Mouse (Mus musculus) thymus, postnatal 0 days (tissue): Measurements from ENCODE around the gene Nhlh2. TPM values are rescaled to one million over a fixed set of nuclear protein-coding genes. Genes with fewer than 3 reads are reported as not detected.

Experiments
- DNase-seq: peaks from one replicate; pipeline ENCODE4 v3.0.0-alpha.2; 2015; ENCODE audit warnings: low spot score
- polyA plus RNA-seq: library from polyadenylated mRNA; unstranded; fragments of >200 nt; fragmentation: Nextera tagmentation; extraction: Ambion mirVana; gene quantifications from 2 replicates; pipeline ENCODE4 v1.2.1, GENCODE M21; 2015

Nhlh2 gene
- polyA plus RNA-seq, 1 experiment from 2014 or later = not detected

DNA sequence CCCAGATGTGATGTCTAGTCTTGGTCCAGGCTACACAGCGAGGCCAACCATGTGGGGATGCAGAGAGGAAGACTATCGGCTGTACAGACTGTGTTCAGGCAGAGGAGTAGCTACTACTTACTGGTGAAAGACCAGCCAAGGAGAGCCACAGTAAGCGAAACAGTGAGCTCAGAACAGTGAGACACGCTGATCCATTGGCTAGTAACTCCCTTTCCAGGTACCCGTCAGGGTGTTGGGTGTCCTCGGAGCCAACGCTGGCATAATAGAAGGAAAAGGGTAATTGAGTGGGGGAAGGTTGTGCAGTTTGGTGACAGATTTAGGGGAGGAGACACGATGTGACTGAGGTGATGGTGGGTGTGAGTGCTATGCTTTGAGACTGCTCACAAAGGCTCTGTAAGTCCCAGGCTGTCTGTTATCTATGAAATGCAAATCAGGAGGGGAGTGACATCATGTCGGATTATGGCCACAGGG, 15.1 kb downstream of the Nhlh2 start:
- DNase-seq = no peak

DNA sequence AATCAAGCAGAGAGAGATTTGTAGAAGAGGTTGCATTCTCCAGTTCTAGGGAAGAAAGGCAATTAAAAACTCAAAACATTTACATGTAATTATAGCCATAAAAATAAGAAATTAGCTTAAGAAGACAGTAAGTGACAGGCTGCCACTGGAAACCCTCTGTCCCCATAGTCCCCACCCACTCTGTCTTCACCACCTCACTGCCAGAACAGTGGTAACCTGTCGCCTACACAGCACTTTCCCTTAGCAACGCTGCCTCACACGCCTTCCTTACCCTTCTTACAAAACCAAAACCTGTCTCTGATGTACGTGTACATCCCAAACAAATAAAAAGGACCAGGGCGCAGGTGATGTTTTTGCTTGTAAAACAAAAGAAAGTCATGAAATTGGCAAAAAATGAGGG, 15.8 kb downstream of the Nhlh2 start:
- DNase-seq = no peak

DNA sequence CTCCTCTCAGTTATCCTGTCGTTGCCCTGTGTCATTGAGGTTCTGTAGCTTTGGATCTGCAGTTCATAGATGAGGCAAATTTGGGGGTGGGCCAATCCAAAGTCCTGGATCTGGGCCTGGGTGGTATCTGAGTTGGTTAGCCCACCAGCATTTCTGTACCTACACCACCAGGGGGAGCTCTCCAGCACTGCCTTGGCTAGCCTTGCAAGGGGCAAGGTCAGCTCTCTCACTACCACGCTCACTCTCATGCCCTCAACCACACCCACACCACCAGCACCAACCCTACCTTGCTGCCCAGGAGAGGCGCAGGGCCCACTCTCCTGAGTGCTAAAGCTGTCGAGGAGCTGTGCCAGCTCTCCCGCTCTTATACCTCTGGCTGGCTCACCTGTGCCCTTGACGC, 18.0 kb downstream of the Nhlh2 start:
- peak; percentile 23 for DNase-seq

GRCm38 (mm10) chr3:102037806-102038205, 27.9 kb downstream of the Nhlh2 start:
- DNase-seq = no peak

GRCm38 (mm10) chr3:102038608-102039007, 28.7 kb downstream of the Nhlh2 start:
- DNase-seq = no peak

- no peak for DNase-seq
These were observed 31.8 kb downstream of the Nhlh2 start for GRCm38 (mm10) chr3:102041632-102042031.

DNA sequence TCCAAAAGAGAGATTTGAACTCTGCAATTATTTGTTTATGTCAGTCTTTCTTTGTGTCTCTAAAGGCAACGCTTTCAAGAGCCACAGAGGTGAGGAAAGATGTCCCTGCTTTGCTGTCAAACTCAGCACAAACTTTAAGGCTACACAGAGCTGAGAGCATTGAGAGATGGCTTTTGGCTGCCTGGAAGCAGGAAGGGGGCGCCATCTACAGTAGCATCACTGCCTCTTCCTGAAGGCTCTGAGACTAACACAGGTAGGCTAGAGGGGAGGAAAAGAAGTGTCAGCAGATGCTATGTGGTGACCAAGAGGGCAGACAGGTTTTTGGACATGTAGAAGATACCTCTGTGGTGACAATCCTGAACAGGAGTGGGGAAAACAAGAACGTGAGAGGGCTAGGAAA, 35.2 kb downstream of the Nhlh2 start:
- DNase-seq = no peak

- no peak for DNase-seq
These were observed 37.7 kb downstream of the Nhlh2 start for GRCm38 (mm10) chr3:102047532-102047931.

- DNase-seq = no peak
These were observed 39.6 kb downstream of the Nhlh2 start for GRCm38 (mm10) chr3:102049207-102050104.

DNA sequence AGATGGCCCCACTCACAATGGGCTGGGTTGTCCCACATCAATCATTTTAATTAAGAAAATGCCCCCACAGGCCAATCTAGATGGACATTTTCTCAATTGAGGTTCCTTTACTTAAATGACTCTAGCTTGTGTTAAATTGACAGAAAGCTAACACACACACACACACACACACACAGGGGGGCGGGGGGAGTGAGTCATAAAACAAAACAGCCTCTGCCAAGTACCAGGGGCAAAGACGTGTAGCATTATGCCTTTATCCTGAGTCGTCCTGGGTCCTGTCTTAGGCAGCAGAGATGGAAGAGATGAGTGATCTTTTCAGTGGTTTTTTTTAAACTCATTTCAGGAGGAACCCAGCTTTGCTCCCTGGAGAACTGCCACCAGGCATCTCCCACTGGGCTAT, 42.2 kb downstream of the Nhlh2 start:
- no peak for DNase-seq

DNA sequence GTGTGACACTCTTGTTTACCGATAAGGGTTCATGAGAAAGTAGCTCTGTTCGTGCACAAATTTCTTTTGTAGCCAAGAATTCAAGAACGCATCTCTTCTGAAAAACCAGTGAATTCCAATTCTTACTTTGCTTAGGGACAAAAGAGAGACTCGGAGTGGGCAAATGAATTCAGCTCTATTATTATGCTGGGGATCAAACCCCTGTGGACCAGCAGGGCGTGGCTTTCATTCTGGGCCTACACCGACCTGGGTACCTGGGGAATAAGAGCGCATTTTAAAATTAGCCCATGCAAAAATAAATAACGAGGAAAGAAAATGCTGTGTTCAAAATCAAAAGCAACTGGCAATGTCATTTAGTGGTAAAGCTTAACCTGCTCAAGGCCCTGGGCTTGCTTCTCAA, 43.4 kb downstream of the Nhlh2 start:
- no peak for DNase-seq

GRCm38 (mm10) chr3:102055878-102056277, 46.0 kb downstream of the Nhlh2 start:
- DNase-seq = no peak

- DNase-seq = peak; percentile 16
These were observed 50.2 kb downstream of the Nhlh2 start for GRCm38 (mm10) chr3:102060065-102060464.

GRCm38 (mm10) chr3:102061923-102062670, 52.2 kb downstream of the Nhlh2 start:
- peak; percentile 18 for DNase-seq

DNA sequence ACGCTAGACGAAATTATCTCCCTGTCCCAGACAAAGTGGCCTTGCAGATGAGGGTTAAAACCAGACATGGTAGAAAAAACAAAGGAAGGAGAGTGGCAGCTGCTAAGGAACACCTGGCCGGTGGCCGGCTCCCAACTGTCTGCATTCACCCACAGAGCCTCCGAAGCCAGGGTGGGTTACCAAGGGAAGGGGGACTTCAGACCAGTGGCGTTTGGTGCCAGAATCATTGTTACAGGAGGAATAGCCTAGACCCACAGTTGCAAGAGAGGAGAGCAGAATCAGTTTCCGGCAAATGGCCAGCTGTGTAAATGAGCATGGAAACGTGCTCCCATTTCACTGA, 52.8 kb downstream of the Nhlh2 start:
- no peak for DNase-seq

DNA sequence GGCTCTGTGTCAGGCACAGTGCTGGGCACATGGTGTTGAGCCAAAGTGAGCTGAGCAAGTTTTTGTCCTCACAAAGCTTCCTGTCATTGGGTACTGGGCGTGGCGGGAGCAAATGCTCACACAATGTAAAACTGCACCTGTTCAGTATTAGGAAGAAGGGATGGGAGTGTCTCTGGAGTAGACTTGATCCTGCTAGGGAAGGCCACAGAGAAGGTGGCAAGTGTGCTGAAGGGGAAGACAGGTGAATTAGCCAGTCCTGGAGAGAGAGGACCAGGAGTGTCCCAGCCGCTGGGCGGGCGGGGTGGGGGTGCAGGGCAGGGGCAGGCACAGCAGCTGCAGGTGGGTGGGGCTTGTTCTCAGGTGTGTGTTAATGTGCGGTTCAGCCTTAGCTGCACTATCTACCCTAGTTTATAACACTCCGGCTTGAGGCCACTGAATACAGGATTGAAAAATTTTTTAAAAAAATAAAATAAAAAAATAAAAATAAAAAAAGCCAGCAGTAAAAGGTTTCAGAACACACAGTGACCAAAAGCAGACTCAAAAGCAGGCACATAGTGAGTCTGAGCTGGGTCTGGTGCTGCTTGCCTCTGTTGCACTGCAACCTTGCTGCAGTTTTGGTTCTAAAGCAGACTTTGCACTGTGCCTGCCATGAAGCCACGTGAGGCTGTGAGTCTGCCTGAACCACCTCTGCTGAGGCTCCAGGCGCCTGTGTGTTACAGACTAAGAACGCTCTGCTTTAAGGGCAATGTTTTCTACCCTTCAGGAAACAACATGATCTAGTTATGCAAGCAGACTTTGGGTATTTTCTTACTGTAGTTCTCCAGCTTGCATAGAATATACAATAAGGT, 53.6 kb downstream of the Nhlh2 start:
- no peak for DNase-seq

- DNase-seq = no peak
These were observed 54.7 kb downstream of the Nhlh2 start for GRCm38 (mm10) chr3:102064566-102064965.
